Mouse (Mus musculus) kidney, postnatal 0 days (tissue): ENCODE data around the gene Plekhg5. TPM values are rescaled to one million over a fixed set of nuclear protein-coding genes. Genes with fewer than 3 reads are reported as not detected.

Source experiments
- ATAC-seq: fragments of 200-750 bp; cut with Nextera tagmentation; replicated peaks from 2 replicates; pipeline ENCODE4 v1.8.0; 2017; ENCODE audit warnings: low read depth, moderate number of reproducible peaks, moderate TSS enrichment, moderate library complexity; ENCODE audit not compliant: low FRiP score
- DNase-seq: peaks from one replicate; pipeline ENCODE4 v3.0.0-alpha.2; 2016; ENCODE audit warnings: low spot score
- H3K27ac ChIP-seq: fragments of 300-500 bp; sonication (generic); 2 replicates; pipeline ENCODE4 v1.5.1; 2014; ENCODE audit warnings: mild to moderate bottlenecking
- H3K27me3 ChIP-seq: fragments of 300-500 bp; sonication (generic); 2 replicates; pipeline ENCODE4 v1.6.1; 2014; ENCODE audit warnings: low read length, mixed read lengths; ENCODE audit not compliant: insufficient read depth
- H3K36me3 ChIP-seq: fragments of 300-500 bp; sonication (generic); 2 replicates; pipeline ENCODE4 v1.6.1; 2014; ENCODE audit warnings: low read length, mixed read lengths; ENCODE audit not compliant: insufficient read depth
- H3K4me1 ChIP-seq: fragments of 300-500 bp; sonication (generic); replicated peaks from 2 replicates; pipeline ENCODE4 v1.6.1; 2014; ENCODE audit warnings: antibody characterized with exemption, low read length, mixed read lengths; ENCODE audit not compliant: insufficient read depth
- H3K4me2 ChIP-seq: fragments of 300-500 bp; sonication (generic); 2 replicates; pipeline ENCODE4 v1.6.1; 2014; ENCODE audit warnings: mild to moderate bottlenecking, low read length, moderate library complexity, mixed read lengths
- H3K4me3 ChIP-seq: fragments of 300-500 bp; sonication (generic); replicated peaks from 2 replicates; pipeline ENCODE4 v1.5.1; 2014; ENCODE audit warnings: low read depth, low read length
- H3K9ac ChIP-seq: fragments of 300-500 bp; sonication (generic); 2 replicates; pipeline ENCODE4 v1.6.1; 2014; ENCODE audit warnings: low read depth, low read length
- H3K9me3 ChIP-seq: fragments of 300-500 bp; sonication (generic); replicated peaks from 2 replicates; pipeline ENCODE4 v1.6.1; 2016; ENCODE audit warnings: low read length, inconsistent platforms, mixed read lengths
- CTCF ChIP-seq: IDR thresholded peaks from 2 replicates; pipeline ENCODE4 v1.5.1; 2016; ENCODE audit warnings: antibody characterized with exemption, low read depth, mild to moderate bottlenecking, moderate library complexity
- WGBS: fragments of 180-500 bp; shearing (Covaris S2); extraction: QIAGEN DNeasy Blood & Tissue Kit; methylation state at CpG from one replicate; pipeline ENCODE4 v1.1.7; 2014; 5-methylcytosine and 5-hydroxymethylcytosine counted together
- polyA plus RNA-seq: library from polyadenylated mRNA; unstranded; fragments of >200 nt; fragmentation: Nextera tagmentation; extraction: Ambion mirVana; gene quantifications from 2 replicates; pipeline ENCODE4 v1.2.1, GENCODE M21; 2015

Plekhg5 gene
- polyA plus RNA-seq, 1 experiment from 2014 or later: 18.3 TPM

DNA sequence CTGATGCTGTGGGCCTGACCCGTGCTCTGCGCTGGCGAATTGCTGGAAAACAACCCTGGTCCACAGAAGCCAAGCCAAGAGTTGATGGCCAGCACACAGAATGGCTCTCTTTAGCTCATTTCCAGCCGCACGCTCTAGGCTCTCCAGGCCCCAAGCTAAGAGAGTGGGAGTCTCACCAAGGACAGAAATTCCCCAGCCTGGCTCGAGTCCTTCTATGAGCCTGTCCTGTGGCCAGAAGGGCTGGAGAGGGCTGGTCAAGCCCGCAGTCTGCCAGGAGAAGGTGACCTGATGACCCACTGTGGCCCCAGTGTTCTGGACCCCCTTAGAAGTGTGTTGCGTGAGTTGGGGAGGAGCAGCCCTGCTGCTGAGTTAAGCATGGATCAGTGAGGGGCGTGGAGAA, 4.9 kb downstream of the Plekhg5 start:
- H3K9ac ChIP-seq: no peak overlapping the region
- no peak overlapping the region for H3K4me2 ChIP-seq
- no peaks in the 10 kb centered on the region; the same call in 1 of the 2 replicates for H3K4me1 ChIP-seq
- H3K9me3 ChIP-seq: no peaks in the 10 kb centered on the region
- ATAC-seq (no peak), DNase-seq (no peak)
- H3K27me3 ChIP-seq: no peaks in the 10 kb centered on the region
- no peak overlapping the region for H3K27ac ChIP-seq
- H3K36me3 ChIP-seq: no peaks in the 10 kb centered on the region
- H3K4me3 ChIP-seq: no peak overlapping the region
- no peak for TF ChIP-seq CTCF
- WGBS: 89% methylated on average over 9 of the region's 9 CpGs

- H3K9me3 ChIP-seq: no peaks in the 10 kb centered on the region
- ATAC-seq: no peak
- WGBS: 90% methylated on average over 10 of the region's 10 CpGs
These were observed 5.8 kb downstream of the Plekhg5 start for GRCm38 (mm10) chr4:152078105-152078530.

GRCm38 (mm10) chr4:152079261-152079660, 7.0 kb downstream of the Plekhg5 start:
- no peaks in the 10 kb centered on the region for H3K9me3 ChIP-seq
- WGBS: 94% methylated on average over 3 of the region's 3 CpGs
- ATAC-seq (no peak), DNase-seq (no peak)
- no peaks in the 10 kb centered on the region; the same call in 1 of the 2 replicates for H3K4me1 ChIP-seq
- TF ChIP-seq CTCF: peak; percentile 37; the same call in 1 of the 2 replicates
- H3K36me3 ChIP-seq: no peaks in the 10 kb centered on the region
- no peaks in the 10 kb centered on the region for H3K27me3 ChIP-seq
- no peak overlapping the region for H3K27ac ChIP-seq
- H3K4me3 ChIP-seq: no peak overlapping the region
- H3K4me2 ChIP-seq: no peak overlapping the region
- H3K9ac ChIP-seq: no peak overlapping the region

More at GRCm38 (mm10) chr4:152078105-152078530, 5.8 kb downstream of the Plekhg5 start:
- Histone ChIP-seq H3K9ac (no peak overlapping the region), H3K4me3 (no peak overlapping the region), H3K27ac (no peak overlapping the region), H3K27me3 (no peaks in the 10 kb centered on the region), H3K36me3 (no peaks in the 10 kb centered on the region), H3K4me2 (no peak overlapping the region), H3K4me1 (no peaks in the 10 kb centered on the region; the same call in 1 of the 2 replicates)
- no peak for DNase-seq
- no peak for TF ChIP-seq CTCF

DNA sequence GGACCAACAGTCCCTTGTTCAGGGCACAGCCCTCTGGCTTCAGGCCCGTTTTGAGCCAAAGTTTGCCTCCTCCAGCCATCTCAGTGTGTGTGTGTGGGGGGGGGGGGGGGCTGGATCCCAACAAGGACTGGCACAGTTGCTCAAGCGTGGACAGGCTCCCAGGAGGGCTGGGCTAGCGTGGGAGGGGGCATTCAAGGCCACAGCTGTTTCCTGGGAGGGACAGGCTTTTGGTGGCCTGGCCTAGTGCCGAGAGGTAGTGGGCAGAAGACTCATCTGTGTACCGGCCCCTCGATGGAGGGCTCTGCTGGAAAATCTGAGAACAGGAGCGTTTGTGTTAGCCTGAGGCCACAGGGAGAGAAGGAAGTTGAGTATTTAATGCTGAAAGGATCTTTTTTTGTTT, 7.6 kb downstream of the Plekhg5 start:
- H3K4me1 ChIP-seq: no peaks in the 10 kb centered on the region; the same call in 1 of the 2 replicates

GRCm38 (mm10) chr4:152083611-152084220, 11.4 kb downstream of the Plekhg5 start:
- TF ChIP-seq CTCF: no peak

More for the DNA sequence above, 7.6 kb downstream of the Plekhg5 start:
- 34% methylated on average over 7 of the region's 7 CpGs for whole genome bisulfite sequencing
- no peak for TF ChIP-seq CTCF
- Histone ChIP-seq H3K4me3 (no peak overlapping the region), H3K27me3 (no peaks in the 10 kb centered on the region), H3K9ac (no peak overlapping the region), H3K4me2 (no peak overlapping the region), H3K27ac (no peak overlapping the region; the same call in 1 of the 2 replicates), H3K9me3 (no peaks in the 10 kb centered on the region), H3K36me3 (no peaks in the 10 kb centered on the region)
- ATAC-seq (no peak), DNase-seq (peak; percentile 58)

DNA sequence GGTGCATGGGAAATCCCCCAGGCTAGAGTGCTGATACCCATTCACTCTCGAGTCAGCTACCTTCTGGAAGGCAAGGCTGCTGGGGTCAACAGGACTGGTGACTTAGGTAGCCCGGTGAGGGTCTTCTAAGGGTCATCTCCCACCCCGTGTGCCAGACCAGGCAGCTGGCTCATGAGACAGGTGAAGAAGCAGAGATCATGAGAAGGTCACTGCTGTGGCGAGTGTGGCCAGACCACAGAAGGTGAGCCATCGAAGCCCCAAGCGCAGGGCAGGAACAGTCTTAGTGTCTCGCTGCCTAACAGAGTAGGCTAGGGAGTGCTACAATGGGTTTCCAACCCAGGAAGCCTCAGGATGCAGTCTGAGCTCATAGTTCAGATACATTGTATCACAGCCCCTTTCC, 12.3 kb downstream of the Plekhg5 start:
- Histone ChIP-seq H3K4me1 (peaks cover 15% of the 10 kb centered on the region), H3K36me3 (0 out of 2 replicates have a peak, but pooled peaks cover 4% of the 10 kb centered on the region), H3K9me3 (no peaks in the 10 kb centered on the region), H3K4me3 (no peak overlapping the region), H3K27ac (no peak overlapping the region), H3K4me2 (no peak overlapping the region), H3K27me3 (no peaks in the 10 kb centered on the region), H3K9ac (no peak overlapping the region)
- ATAC-seq: no peak
- no peak for DNase-seq
- no peak for TF ChIP-seq CTCF
- 87% methylated on average over 7 of the region's 7 CpGs for WGBS

More at GRCm38 (mm10) chr4:152083611-152084220, 11.4 kb downstream of the Plekhg5 start:
- Histone ChIP-seq H3K4me3 (no peak overlapping the region), H3K4me1 (peaks cover 15% of the 10 kb centered on the region), H3K4me2 (no peak overlapping the region), H3K9me3 (no peaks in the 10 kb centered on the region), H3K9ac (no peak overlapping the region), H3K27me3 (no peaks in the 10 kb centered on the region), H3K27ac (no peak overlapping the region), H3K36me3 (no peaks in the 10 kb centered on the region)
- ATAC-seq: no peak
- no peak for DNase-seq
- WGBS: 59% methylated on average over 7 of the region's 7 CpGs
